Mouse (Mus musculus) layer of hippocampus, adult 9-11 months (tissue): ENCODE results near the gene Casp9.

ENCODE experiments used
- DNase-seq: peaks from one replicate; pipeline ENCODE4 v3.0.0; 2022

Gene Casp9

GRCm38 (mm10) chr4:141818861-141819260 is 25.4 kb downstream of the Casp9 start:
- no peak for DNase-seq

- DNase-seq, result no peak
Measured at GRCm38 (mm10) chr4:141819316-141819715, 25.9 kb downstream of the Casp9 start.

DNA sequence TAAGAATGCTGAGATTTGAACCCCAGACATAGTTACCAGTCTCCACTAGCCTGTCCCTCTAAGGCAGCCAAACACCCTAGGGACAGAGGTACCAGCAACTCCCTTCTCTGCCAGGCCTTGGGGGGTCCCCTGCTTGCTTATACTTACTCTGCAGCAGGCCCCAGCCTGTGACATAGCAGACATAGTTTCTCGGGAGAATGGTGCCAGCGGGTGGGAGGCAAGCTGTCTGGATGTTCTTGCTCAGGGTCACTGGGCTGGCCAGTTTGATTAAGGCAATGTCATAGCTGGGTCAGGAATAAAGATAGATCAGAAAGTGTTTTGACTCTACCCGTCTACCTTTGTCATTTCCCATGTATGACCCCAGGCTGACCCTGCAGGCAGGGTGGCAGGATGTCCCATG is 27.8 kb downstream of the Casp9 start:
- DNase-seq, result no peak

DNA sequence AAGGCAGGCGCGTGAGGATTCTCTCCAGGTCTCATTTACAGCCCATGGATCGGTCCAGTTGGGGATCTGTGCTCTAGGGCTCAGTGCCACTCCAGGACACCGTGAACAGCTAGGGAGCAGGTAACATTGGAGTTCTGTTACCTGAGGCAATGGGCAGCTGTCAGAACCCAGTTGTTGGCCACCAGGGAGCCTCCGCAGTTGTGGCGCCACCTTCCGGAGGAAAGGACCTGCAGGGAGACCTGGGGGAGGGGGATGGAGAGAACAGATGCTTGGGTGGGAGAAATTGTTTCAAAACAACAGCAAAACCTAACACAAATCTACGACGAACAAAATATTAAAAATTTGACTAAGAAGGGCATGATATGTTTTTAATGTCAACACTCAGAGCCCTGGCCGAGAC is 28.7 kb downstream of the Casp9 start:
- no peak for DNase-seq

- no peak for DNase-seq
Measured at GRCm38 (mm10) chr4:141822979-141823378, 29.6 kb downstream of the Casp9 start.

- no peak for DNase-seq
Measured at GRCm38 (mm10) chr4:141826060-141826459, 32.6 kb downstream of the Casp9 start, which contains the start of gene Cela2a. TSS of gene Cela2a (minus strand) at chr4:141826160.

- no peak for DNase-seq
Measured at GRCm38 (mm10) chr4:141827401-141827800, 34.0 kb downstream of the Casp9 start.

DNA sequence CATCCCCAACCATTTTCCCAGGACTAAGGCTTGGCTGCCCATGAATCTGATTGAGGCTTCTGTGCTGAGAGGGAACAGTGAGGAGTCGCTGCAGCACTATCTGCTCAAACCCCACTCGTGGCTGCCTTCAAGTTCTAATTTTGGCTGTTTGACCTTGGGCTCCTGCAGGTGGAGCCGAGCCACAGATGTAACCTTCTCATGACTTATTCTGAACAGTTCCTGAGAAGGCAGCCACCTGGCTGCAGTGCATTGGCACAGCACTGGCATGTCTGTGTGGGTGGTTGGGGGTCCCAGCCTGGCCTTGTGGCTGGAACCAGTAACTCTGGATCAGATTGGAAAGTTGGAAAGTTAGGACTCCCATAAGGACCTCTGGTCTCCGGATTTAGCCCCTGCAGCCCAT is 34.8 kb downstream of the Casp9 start:
- no peak for DNase-seq

GRCm38 (mm10) chr4:141830381-141830780 is 37.0 kb downstream of the Casp9 start:
- DNase-seq, result no peak

GRCm38 (mm10) chr4:141831361-141831760 is 37.9 kb downstream of the Casp9 start:
- no peak for DNase-seq

GRCm38 (mm10) chr4:141833911-141834310 is 40.5 kb downstream of the Casp9 start:
- peak; percentile 19 for DNase-seq

DNA sequence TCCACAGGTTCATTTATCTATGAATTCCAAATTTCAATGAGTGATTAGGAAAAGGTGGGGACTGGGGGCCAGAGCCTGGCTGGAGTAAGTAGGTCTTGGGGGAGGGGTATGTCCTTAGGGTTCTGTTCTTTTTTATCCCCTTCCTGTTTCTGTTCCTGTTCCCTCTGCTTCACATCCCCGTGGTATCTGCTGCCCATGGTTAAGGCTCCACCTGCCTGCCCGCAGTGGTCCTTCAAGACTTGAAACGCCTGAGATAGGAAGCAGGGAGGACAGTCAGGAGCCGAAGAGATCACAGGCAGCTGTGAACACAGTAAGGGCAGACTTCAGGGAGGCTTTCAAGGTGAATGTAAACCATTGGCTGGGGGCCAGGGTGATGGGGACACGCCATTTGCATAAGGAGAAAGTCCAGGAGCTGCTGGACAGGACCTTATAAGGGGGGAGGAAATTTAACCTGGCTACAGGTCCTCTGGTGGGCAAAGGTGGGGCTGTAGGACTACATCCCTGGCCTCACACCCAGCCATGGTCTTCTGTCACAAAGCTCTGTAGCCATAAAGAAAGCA is 41.2 kb downstream of the Casp9 start:
- DNase-seq, result no peak

GRCm38 (mm10) chr4:141845999-141846398 is 52.6 kb downstream of the Casp9 start, which contains the start of gene Ctrc:
TSS of gene Ctrc (minus strand) at chr4:141846359.
- DNase-seq, result no peak

DNA sequence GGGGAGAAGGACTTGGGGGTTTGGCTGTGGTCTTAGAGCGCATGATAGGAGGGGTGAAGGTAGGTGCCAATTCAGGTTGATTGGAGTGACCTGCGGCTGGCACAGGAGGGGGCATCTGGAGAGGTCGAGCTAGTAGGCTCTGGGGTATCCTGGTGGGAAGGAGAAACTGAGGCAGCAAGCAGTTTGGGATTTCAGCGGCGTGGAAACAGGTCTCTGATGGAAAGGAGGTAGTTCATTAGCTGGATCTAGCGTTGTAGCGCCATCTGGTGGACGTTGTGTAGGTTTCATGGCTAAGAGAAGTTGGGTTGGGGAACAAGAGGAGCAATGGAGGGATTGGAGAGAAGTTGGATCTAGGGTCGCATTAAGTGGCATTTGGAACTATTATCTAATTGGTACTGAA is 60.0 kb downstream of the Casp9 start:
- no peak for DNase-seq

DNA sequence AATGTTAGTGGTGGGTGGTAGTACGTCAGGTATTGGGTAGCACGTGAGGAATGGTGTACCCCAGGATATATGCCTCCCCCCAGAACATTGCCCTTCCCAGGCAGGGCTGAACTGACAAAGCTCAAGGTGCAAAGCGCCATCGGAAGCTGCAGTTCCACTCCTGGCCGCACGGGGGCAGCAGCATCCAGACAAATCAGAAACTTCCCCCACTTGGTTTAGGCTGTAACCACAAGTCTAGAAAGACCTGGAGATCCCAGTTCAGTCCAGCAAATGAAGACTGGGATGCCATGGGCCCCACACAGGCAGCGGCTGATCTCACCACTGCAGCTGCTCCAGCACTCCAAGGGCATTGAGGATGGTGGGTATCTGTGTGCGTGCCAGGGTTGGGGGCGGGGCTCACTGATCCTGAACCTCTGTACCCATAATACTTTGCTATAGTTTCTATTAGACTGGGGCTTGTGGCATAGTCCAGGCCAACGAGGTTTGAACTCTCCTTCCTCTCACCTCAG is 64.1 kb downstream of the Casp9 start:
- peak; percentile 77 for DNase-seq

DNA sequence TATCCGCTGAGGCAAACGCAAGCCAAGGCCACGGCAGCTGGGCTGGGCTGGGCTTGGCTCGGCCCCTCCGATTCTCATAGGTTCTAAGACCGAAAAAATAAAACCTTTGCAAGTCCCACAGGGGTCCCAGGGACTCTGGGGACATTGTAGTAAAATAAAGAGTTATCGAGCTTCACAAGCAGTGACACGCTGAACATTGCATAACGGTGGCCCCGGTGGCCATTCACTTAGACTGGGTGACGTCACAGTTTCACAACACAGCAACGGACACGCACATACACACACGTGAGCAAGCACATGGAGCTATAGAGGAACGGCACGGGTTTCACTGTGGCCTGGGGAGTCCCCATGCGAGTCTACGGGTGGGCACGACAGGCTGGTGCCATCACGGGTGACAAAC is 65.1 kb downstream of the Casp9 start:
- no peak for DNase-seq

GRCm38 (mm10) chr4:141859351-141859750 is 65.9 kb downstream of the Casp9 start:
- no peak for DNase-seq

DNA sequence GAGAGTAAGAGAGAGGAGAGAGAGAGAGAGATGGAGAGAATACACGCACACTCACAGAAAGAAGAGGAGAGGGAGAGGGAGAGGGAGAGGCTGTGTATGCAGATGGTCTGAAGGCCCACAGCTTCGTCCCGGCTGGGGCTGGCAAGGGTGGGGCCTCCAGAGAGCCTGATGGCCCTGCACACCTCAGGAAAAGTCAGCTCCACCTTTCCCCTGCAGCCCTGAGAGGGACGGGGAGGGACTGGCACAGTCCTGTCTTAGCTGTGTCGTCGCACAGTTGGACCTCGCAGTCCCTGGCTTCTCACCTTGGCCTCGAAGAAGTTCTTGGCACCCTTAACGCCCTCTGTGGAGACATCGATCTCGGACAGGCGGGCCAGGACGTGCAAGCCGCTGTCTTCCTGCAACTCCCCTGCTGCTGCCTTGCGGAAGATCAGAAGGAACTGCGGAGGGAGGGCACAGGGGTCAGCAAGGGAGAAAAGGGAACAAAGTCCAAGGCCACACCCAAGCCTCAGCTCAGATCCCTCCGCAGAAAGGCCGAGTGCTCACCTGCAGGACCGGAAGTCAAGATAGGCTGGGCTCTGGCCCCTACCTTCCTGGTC is 66.9 kb downstream of the Casp9 start:
- no peak for DNase-seq

- no peak for DNase-seq
Measured at GRCm38 (mm10) chr4:141861591-141862295, 68.3 kb downstream of the Casp9 start.

- no peak for DNase-seq
Measured at GRCm38 (mm10) chr4:141862867-141863266, 69.5 kb downstream of the Casp9 start.

GRCm38 (mm10) chr4:141863726-141864280 is 70.4 kb downstream of the Casp9 start:
- no peak for DNase-seq

GRCm38 (mm10) chr4:141864506-141864905 is 71.1 kb downstream of the Casp9 start:
- no peak for DNase-seq

DNA sequence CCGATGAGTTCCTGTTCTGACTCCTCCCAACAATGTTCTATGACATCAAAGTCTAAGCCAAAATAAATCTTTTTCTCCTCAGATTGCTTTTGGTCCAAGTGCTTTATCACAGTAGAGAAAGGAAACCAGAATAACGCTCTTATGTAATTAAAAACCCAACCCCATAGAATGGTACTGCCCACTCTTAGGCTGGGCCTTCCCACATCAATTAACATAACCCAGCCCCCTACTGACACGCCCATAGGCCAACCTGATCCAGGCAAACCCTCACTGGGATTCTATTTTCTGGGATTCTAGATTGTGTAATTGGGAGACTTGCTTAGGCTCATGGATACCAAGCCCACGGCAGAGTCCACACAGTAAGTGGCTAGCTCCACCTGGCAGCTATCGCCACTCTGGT is 71.6 kb downstream of the Casp9 start:
- DNase-seq, result no peak
